Mouse (Mus musculus) gastrocnemius, postnatal 36 days (tissue): Measurements from ENCODE around the gene Defb38. TPM values are rescaled to one million over a fixed set of nuclear protein-coding genes. Genes with fewer than 3 reads are reported as not detected.

Experiments
- DNase-seq, 2 experiments: peaks; one replicate each; pipeline ENCODE4 v3.0.0; 2022
- intact Hi-C: fragments of 180-260 bp; cut with DNase I; formaldehyde crosslinking; loops from one replicate; pipeline ENCODE4 v1.15.1; 2025
- long read RNA-seq, 2 experiments: library from polyadenylated mRNA; stranded (forward); transcript quantifications; one replicate each; pipeline ENCODE4 v2.0.0; 2021
- total RNA-seq, 2 experiments: library from RNA; stranded (reverse); gene quantifications; 2 replicates each; pipeline ENCODE4 v1.2.3; 2021

Defb38 gene
- total RNA-seq = not detected
- long read RNA-seq, experiment 1 = 0 reads
- long read RNA-seq, experiment 2 = 0 reads

- no peak for DNase-seq
- intact Hi-C loops = no loop called here
Observed at GRCm38 (mm10) chr8:19026466-19026865, at the start of gene Defb38. Defb38 (minus strand) TSS chr8:19026566.

GRCm38 (mm10) chr8:19066013-19066412 is 39.6 kb upstream of the Defb38 start:
- intact Hi-C loops = no loop called here
- no peak for DNase-seq

GRCm38 (mm10) chr8:19064710-19065109 is 38.3 kb upstream of the Defb38 start, which contains the start of gene Defb39:
Defb39 (minus strand) TSS chr8:19064810.
- intact Hi-C loops = no loop called here
- no peak for DNase-seq

DNA sequence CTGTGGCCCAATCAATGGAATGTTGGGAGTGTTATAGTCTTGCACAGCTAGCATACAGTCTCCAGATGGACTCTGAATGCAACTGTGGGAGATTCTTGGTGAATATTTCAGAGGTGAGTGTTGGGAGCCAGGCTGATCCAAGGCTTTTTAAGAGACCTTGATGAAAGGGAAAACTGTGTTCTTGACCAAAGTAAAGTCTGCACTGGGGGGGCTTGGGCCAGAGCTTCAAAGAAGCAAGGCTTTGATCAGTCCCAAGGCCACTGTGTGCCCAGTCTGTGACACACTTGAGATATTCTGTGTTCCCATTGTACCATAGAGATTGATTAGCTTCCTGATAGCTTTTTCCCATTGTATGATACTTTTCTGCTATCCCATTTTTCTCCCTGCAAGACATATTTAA is 36.5 kb upstream of the Defb38 start:
- DNase-seq = no peak

GRCm38 (mm10) chr8:19045242-19045641 is 18.9 kb upstream of the Defb38 start:
- intact Hi-C loops = no loop called here
- DNase-seq = no peak

More for the DNA sequence above, 36.5 kb upstream of the Defb38 start:
- intact Hi-C loops = no loop called here

Other genes with a start within 250 kb of the Defb38 start
- not detected for gene Defb40, start 48.3 kb downstream of the Defb38 start, total RNA-seq
- not detected for gene Defb37, start 35.5 kb downstream of the Defb38 start, total RNA-seq
- not detected for gene Defb39, start 38.2 kb upstream of the Defb38 start, total RNA-seq
- gene Defb12, start 88.3 kb upstream of the Defb38 start, total RNA-seq = not detected
- gene Defb34, start 97.2 kb upstream of the Defb38 start, total RNA-seq = not detected
- gene Gm45826, start 114.2 kb upstream of the Defb38 start, total RNA-seq = not detected
- not detected for gene Defb14, start 167.8 kb upstream of the Defb38 start, total RNA-seq
- gene Defb4, start 172.1 kb upstream of the Defb38 start, total RNA-seq = not detected
- not detected for gene Defb6, start 198.9 kb upstream of the Defb38 start, total RNA-seq
- not detected for gene Defb46, start 213.3 kb upstream of the Defb38 start, total RNA-seq
- not detected for gene Defb5, start 221.0 kb upstream of the Defb38 start, total RNA-seq